Mouse (Mus musculus) C3H10T1/2 (cell line): ENCODE measurements around the gene Zscan4c. TPM values are rescaled to one million over a fixed set of nuclear protein-coding genes. Genes with fewer than 3 reads are reported as not detected.

Experiments
- polyA plus RNA-seq, 2 experiments: library from polyadenylated mRNA; unstranded; fragments of >200 nt; fragmentation: generic; extraction: Trizol; gene quantifications; one replicate each; pipeline ENCODE4 v1.2.1; 2012; ENCODE audit warnings: missing spikeins in 2 of 2

Gene Zscan4c
- under 1 TPM in 1 of 2 experiments, not detected in 1; 0.02 TPM for polyA plus RNA-seq

GRCm38 (mm10) chr7:11005445-11005844, at the start of gene Zscan4c:
Gene Zscan4c (plus strand): TSS chr7:11005745.

Other genes with a start within 250 kb of the Zscan4c start
- gene Zscan4b, start 100.7 kb upstream of the Zscan4c start, polyA plus RNA-seq: not detected
- not detected for gene Zscan4-ps1, start 63.9 kb downstream of the Zscan4c start, polyA plus RNA-seq
- gene Zscan4d, start 160.4 kb downstream of the Zscan4c start, polyA plus RNA-seq: not detected